Mouse (Mus musculus) liver, postnatal 0 days (tissue): Measurements from ENCODE around the gene Gm20388. TPM values are rescaled to one million over a fixed set of nuclear protein-coding genes. Genes with fewer than 3 reads are reported as not detected.

Experiments used
- ATAC-seq: fragments of 200-750 bp; cut with Nextera tagmentation; 2 replicates; pipeline ENCODE4 v1.8.0; 2017; ENCODE audit warnings: mild to moderate bottlenecking, moderate library complexity
- DNase-seq: peaks from one replicate; pipeline ENCODE4 v3.0.0-alpha.2; 2016
- H3K27ac ChIP-seq: fragments of 300-500 bp; sonication (generic); 2 replicates; pipeline ENCODE4 v1.5.1; 2014; ENCODE audit warnings: antibody characterized with exemption, moderate library complexity, mild to moderate bottlenecking, low read depth
- H3K27me3 ChIP-seq: fragments of 300-500 bp; sonication (generic); 2 replicates; pipeline ENCODE4 v1.6.1; 2014; ENCODE audit warnings: low read length, control low read depth, mixed read lengths; ENCODE audit not compliant: insufficient read depth
- H3K36me3 ChIP-seq: fragments of 300-500 bp; sonication (generic); replicated peaks from 2 replicates; pipeline ENCODE4 v1.6.1; 2014; ENCODE audit warnings: mild to moderate bottlenecking, control low read depth, low read length, moderate library complexity, mixed read lengths; ENCODE audit not compliant: insufficient read depth
- H3K4me1 ChIP-seq: fragments of 300-500 bp; sonication (generic); 2 replicates; pipeline ENCODE4 v1.6.1; 2014; ENCODE audit warnings: antibody characterized with exemption, mild to moderate bottlenecking, control low read depth; ENCODE audit not compliant: insufficient read depth
- H3K4me2 ChIP-seq: fragments of 300-500 bp; sonication (generic); 2 replicates; pipeline ENCODE4 v1.6.1; 2014; ENCODE audit warnings: low read depth, mild to moderate bottlenecking, low read length, moderate library complexity, mixed read lengths
- H3K4me3 ChIP-seq: fragments of 300-500 bp; sonication (generic); 2 replicates; pipeline ENCODE4 v1.5.1; 2014; ENCODE audit warnings: low read depth, low read length
- H3K9ac ChIP-seq: fragments of 300-500 bp; sonication (generic); replicated peaks from 2 replicates; pipeline ENCODE4 v1.6.1; 2014; ENCODE audit warnings: mild to moderate bottlenecking, moderate library complexity
- H3K9me3 ChIP-seq: fragments of 300-500 bp; sonication (generic); 2 replicates; pipeline ENCODE4 v1.6.1; 2016; ENCODE audit warnings: mild to moderate bottlenecking, control low read depth, low read length, mixed read lengths
- CTCF ChIP-seq: sonication (generic); IDR thresholded peaks from 2 replicates; pipeline ENCODE4 v1.5.1; 2016; ENCODE audit warnings: antibody characterized with exemption, low read depth
- EP300 ChIP-seq: IDR thresholded peaks from 2 replicates; pipeline ENCODE4 v1.6.1; 2016; ENCODE audit warnings: antibody characterized with exemption, low read depth, mild to moderate bottlenecking
- WGBS: fragments of 180-500 bp; shearing (Covaris S2); extraction: QIAGEN DNeasy Blood & Tissue Kit; methylation state at CpG from one replicate; pipeline ENCODE4 v1.1.7; 2014; ENCODE audit not compliant: insufficient replicate concordance; 5-methylcytosine and 5-hydroxymethylcytosine counted together
- polyA plus RNA-seq: library from polyadenylated mRNA; unstranded; fragments of >200 nt; fragmentation: Nextera tagmentation; extraction: Ambion mirVana; gene quantifications from 2 replicates; pipeline ENCODE4 v1.2.1, GENCODE M21; 2015

Gene Gm20388
- polyA plus RNA-seq, 1 experiment from 2014 or later: not detected

DNA sequence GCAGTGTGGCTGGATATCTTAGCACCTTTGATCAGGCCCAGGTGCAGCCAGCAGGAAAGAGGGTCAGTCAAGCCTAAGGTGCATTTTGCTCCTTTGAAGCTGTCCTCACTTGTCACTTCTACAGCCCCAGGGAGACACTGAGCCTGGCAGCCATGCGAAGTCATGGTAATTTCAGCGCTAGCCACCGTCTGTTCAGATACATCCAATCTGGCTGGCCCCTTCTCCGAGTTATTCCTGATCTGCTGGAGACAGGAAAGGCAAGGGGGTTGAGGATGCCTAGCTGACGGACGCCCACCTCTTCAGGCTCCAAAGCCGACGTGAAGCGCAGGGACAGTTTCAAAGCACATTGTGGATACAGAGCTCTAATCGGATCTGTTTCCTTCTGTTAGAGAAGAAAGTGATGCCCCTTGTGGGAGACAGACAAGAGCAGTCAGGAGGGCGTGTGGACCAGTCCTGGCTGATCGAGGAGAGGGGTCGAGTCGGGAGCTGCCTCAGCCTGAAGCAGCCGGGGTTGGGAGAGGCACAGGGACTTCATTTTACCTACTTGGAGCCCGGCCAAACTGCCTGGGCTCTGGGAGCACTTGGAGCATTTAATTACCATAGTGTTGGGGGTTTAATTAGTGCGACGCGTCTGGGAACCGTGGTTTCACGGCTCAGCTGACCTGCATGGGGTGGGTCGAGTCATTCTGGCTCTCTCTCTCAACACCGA is 2613.2 kb downstream of the Gm20388 start:
- DNase-seq (no peak), ATAC-seq (no peak)
- Histone ChIP-seq H3K9ac (no peak overlapping the region), H3K4me1 (peaks cover 41% of the 10 kb centered on the region), H3K27ac (peak overlapping the region; percentile 19; the same call in 1 of the 2 replicates), H3K36me3 (no peaks in the 10 kb centered on the region; the same call in 1 of the 2 replicates), H3K4me3 (no peak overlapping the region), H3K27me3 (no peaks in the 10 kb centered on the region), H3K4me2 (no peak overlapping the region), H3K9me3 (no peaks in the 10 kb centered on the region)
- WGBS: 51% methylated on average over 23 of the region's 23 CpGs
- TF ChIP-seq EP300: no peak
- no peak for TF ChIP-seq CTCF

DNA sequence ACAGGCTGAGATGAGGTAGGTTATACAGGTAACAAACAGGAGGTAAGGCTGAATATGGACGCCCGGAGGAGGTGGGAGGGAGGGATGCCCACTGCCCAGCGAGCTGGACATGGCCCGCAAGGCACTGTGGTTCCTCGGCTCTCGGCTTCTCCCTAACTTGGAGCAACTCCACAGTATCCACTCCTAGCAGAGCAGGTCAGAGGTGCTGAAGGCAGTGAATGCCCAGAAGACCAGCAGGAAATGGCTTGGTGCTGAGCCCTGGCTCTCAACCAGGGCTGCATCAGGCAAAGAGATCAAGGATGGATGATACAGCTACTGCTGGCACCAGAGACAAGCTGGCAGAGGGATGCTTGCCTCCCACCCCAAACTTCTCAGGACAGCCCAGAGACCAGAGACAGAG is 2613.9 kb downstream of the Gm20388 start:
- ATAC-seq (no peak), DNase-seq (no peak)
- Histone ChIP-seq H3K27me3 (no peaks in the 10 kb centered on the region), H3K4me1 (peaks cover 41% of the 10 kb centered on the region), H3K9me3 (no peaks in the 10 kb centered on the region), H3K4me3 (no peak overlapping the region), H3K4me2 (no peak overlapping the region; the same call in 1 of the 2 replicates), H3K9ac (no peak overlapping the region), H3K27ac (no peak overlapping the region), H3K36me3 (no peaks in the 10 kb centered on the region; the same call in 1 of the 2 replicates)
- WGBS: 77% methylated on average over 6 of the region's 6 CpGs
- TF ChIP-seq EP300: no peak
- no peak for TF ChIP-seq CTCF

- no peaks in the 10 kb centered on the region for H3K9me3 ChIP-seq
- peak overlapping the region; percentile 18; the same call in 1 of the 2 replicates for H3K9ac ChIP-seq
- DNase-seq (no peak), ATAC-seq (peak; percentile 30)
- no peak overlapping the region for H3K4me3 ChIP-seq
- peaks cover 41% of the 10 kb centered on the region for H3K4me1 ChIP-seq
- no peaks in the 10 kb centered on the region for H3K27me3 ChIP-seq
- TF ChIP-seq CTCF: no peak
- TF ChIP-seq EP300: no peak
- H3K4me2 ChIP-seq: peak overlapping the region; percentile 43
- no peaks in the 10 kb centered on the region; the same call in 1 of the 2 replicates for H3K36me3 ChIP-seq
- H3K27ac ChIP-seq: peak overlapping the region; percentile 39; the same call in 1 of the 2 replicates
- WGBS: 45% methylated on average over 6 of the region's 6 CpGs
These were observed 2614.4 kb downstream of the Gm20388 start for GRCm38 (mm10) chr8:122525004-122525403.

GRCm38 (mm10) chr8:122526084-122526483 is 2615.4 kb downstream of the Gm20388 start:
- ATAC-seq (no peak), DNase-seq (no peak)
- Histone ChIP-seq H3K4me3 (no peak overlapping the region), H3K27me3 (no peaks in the 10 kb centered on the region), H3K4me2 (no peak overlapping the region), H3K9me3 (no peaks in the 10 kb centered on the region), H3K36me3 (no peaks in the 10 kb centered on the region; the same call in 1 of the 2 replicates), H3K4me1 (peaks cover 42% of the 10 kb centered on the region), H3K9ac (no peak overlapping the region; the same call in 1 of the 2 replicates), H3K27ac (peak overlapping the region; percentile 13; the same call in 1 of the 2 replicates)
- WGBS: 65% methylated on average over 3 of the region's 3 CpGs
- TF ChIP-seq CTCF (no peak), EP300 (no peak)

- WGBS: 53% methylated on average over 7 of the region's 7 CpGs
- DNase-seq (no peak), ATAC-seq (0 out of 2 replicates have a peak, but pooled peaks have one; percentile 11)
- Histone ChIP-seq H3K36me3 (no peaks in the 10 kb centered on the region; the same call in 1 of the 2 replicates), H3K9me3 (no peaks in the 10 kb centered on the region), H3K9ac (peak overlapping the region; percentile 30; the same call in 1 of the 2 replicates), H3K4me2 (no peak overlapping the region), H3K4me1 (peaks cover 42% of the 10 kb centered on the region), H3K27me3 (no peaks in the 10 kb centered on the region), H3K27ac (peak overlapping the region; percentile 13), H3K4me3 (no peak overlapping the region)
- no peak for TF ChIP-seq EP300
- TF ChIP-seq CTCF: no peak
These were observed 2616.0 kb downstream of the Gm20388 start for GRCm38 (mm10) chr8:122526526-122527170.

- ATAC-seq: no peak
- no peak overlapping the region for H3K9ac ChIP-seq
- peaks cover 42% of the 10 kb centered on the region for H3K4me1 ChIP-seq
- DNase-seq: no peak
- no peaks in the 10 kb centered on the region; the same call in 1 of the 2 replicates for H3K36me3 ChIP-seq
- H3K27me3 ChIP-seq: no peaks in the 10 kb centered on the region
- TF ChIP-seq CTCF: no peak
- no peak for TF ChIP-seq EP300
- no peak overlapping the region for H3K4me3 ChIP-seq
- H3K27ac ChIP-seq: no peak overlapping the region
- H3K4me2 ChIP-seq: no peak overlapping the region
- 99% methylated on average over 3 of the region's 3 CpGs for WGBS
- no peaks in the 10 kb centered on the region for H3K9me3 ChIP-seq
These were observed 2617.3 kb downstream of the Gm20388 start for GRCm38 (mm10) chr8:122527937-122528336.
